Mouse (Mus musculus): ENCODE measurements around the gene Nipsnap1. TPM values are rescaled to one million over a fixed set of nuclear protein-coding genes. Genes with fewer than 3 reads are reported as not detected.

The Nipsnap1 gene
- polyA plus RNA-seq (2016; fragmentation: Nextera tagmentation; extraction: Ambion mirVana): 88.1 and 91.7 TPM in 2 replicates

DNA sequence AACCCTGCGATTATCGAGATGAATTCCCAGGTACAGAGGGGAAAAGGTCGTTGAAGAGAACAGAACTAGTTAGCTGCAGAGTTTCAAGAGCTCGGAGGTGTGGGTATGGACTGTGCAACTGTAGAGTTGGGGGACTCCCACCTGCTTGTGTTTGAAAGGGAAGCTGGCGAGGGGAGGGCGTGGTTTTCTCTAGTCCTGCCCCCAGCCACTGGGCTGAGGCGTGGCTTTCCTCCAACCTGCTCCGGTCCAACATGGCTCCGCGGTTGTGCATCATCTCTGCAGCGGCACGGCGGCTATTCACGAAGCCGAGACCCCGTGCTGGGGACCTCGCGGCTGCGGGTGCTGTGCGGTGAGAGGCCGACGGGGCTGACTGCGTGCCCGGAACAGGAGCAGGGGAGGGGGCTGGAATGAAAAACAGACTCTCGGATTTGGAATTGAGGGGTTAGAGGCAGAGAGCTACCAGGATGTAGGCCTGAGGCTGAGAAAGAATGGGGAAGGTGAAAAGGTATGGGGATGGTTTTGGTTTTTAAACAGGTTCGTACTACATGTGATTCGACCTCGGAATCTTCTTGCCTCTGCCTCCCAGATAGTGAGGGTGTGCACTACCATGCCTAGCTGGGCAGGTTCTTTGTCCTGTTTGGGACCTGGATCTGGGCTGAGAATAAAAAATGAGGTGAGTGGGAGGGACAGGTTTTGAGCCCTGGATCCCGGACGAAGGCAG lies at the start of gene Nipsnap1:
Gene Nipsnap1 (plus strand): TSS at position 197 of the 721 bp plus-strand sequence.
- DNase-seq (ENCODE audit: low spot score): peak; percentile 89
- H3K27ac ChIP-seq (replicated peaks): peak within 1 kb of the TSS; percentile 90

GRCm38 (mm10) chr11:4826152-4826778 lies 47.5 kb upstream of the Nipsnap1 start:
- H3K4me1 ChIP-seq: peaks cover 12% of the 10 kb centered on the region
- no peak for DNase-seq (ENCODE audit: low spot score)
- H3K9me3 ChIP-seq: no peaks in the 10 kb centered on the region
- WGBS: 96% methylated on average over 3 of the region's 3 CpGs
- 0 out of 2 replicates have a peak, but pooled peaks cover 6% of the 10 kb centered on the region for H3K36me3 ChIP-seq (replicated peaks)
- no peak overlapping the region for H3K4me3 ChIP-seq
- H3K27ac ChIP-seq (replicated peaks): no peak overlapping the region
- H3K27me3 ChIP-seq (replicated peaks; ENCODE audit: low read depth, poor library complexity, severe bottlenecking): no peaks in the 10 kb centered on the region

More for the DNA sequence above, at the start of gene Nipsnap1:
- peak within 1 kb of the TSS; percentile 88 for H3K4me3 ChIP-seq
- peaks cover 15% of the 10 kb centered on the region for H3K36me3 ChIP-seq (replicated peaks)
- H3K4me1 ChIP-seq: peaks cover 13% of the 10 kb centered on the region
- H3K9me3 ChIP-seq: peaks cover 4% of the 10 kb centered on the region; the same call in 1 of the 2 replicates
- WGBS: 1% methylated on average over 30 of the region's 30 CpGs
- no peaks in the 10 kb centered on the region for H3K27me3 ChIP-seq (replicated peaks; ENCODE audit: low read depth, poor library complexity, severe bottlenecking)

- Histone ChIP-seq H3K27me3 (replicated peaks; ENCODE audit: low read depth, poor library complexity, severe bottlenecking) (no peaks in the 10 kb centered on the region), H3K36me3 (replicated peaks) (0 out of 2 replicates have a peak, but pooled peaks cover 6% of the 10 kb centered on the region), H3K4me3 (no peak overlapping the region), H3K27ac (replicated peaks) (no peak overlapping the region), H3K9me3 (no peaks in the 10 kb centered on the region), H3K4me1 (peaks cover 3% of the 10 kb centered on the region; the same call in 1 of the 2 replicates)
- no peak for DNase-seq (ENCODE audit: low spot score)
These were observed 46.4 kb upstream of the Nipsnap1 start for GRCm38 (mm10) chr11:4827340-4827739.

- no peaks in the 10 kb centered on the region for H3K4me1 ChIP-seq
These were observed 45.8 kb upstream of the Nipsnap1 start for GRCm38 (mm10) chr11:4827916-4828315.

GRCm38 (mm10) chr11:4831066-4831465 lies 42.7 kb upstream of the Nipsnap1 start:
- Histone ChIP-seq H3K36me3 (replicated peaks) (0 out of 2 replicates have a peak, but pooled peaks cover 6% of the 10 kb centered on the region), H3K9me3 (no peaks in the 10 kb centered on the region), H3K27me3 (replicated peaks; ENCODE audit: low read depth, poor library complexity, severe bottlenecking) (no peaks in the 10 kb centered on the region), H3K4me1 (no peaks in the 10 kb centered on the region), H3K4me3 (no peak overlapping the region), H3K27ac (replicated peaks) (no peak overlapping the region)
- no peak for DNase-seq (ENCODE audit: low spot score)

More at GRCm38 (mm10) chr11:4827916-4828315, 45.8 kb upstream of the Nipsnap1 start:
- Histone ChIP-seq H3K27ac (replicated peaks) (no peak overlapping the region), H3K36me3 (replicated peaks) (0 out of 2 replicates have a peak, but pooled peaks cover 6% of the 10 kb centered on the region), H3K9me3 (no peaks in the 10 kb centered on the region), H3K27me3 (replicated peaks; ENCODE audit: low read depth, poor library complexity, severe bottlenecking) (no peaks in the 10 kb centered on the region), H3K4me3 (no peak overlapping the region)
- WGBS: 85% methylated on average over 2 of the region's 2 CpGs
- DNase-seq (ENCODE audit: low spot score): no peak

- no peak overlapping the region for H3K27ac ChIP-seq (replicated peaks)
These were observed 40.3 kb upstream of the Nipsnap1 start for GRCm38 (mm10) chr11:4833295-4833939.

GRCm38 (mm10) chr11:4835436-4835835 lies 38.3 kb upstream of the Nipsnap1 start:
- H3K27ac ChIP-seq (replicated peaks): no peak overlapping the region
- no peak overlapping the region for H3K4me3 ChIP-seq
- WGBS: 87% methylated on average over 6 of the region's 6 CpGs
- no peaks in the 10 kb centered on the region for H3K36me3 ChIP-seq (replicated peaks)
- H3K9me3 ChIP-seq: no peaks in the 10 kb centered on the region
- no peak for DNase-seq (ENCODE audit: low spot score)
- no peaks in the 10 kb centered on the region for H3K4me1 ChIP-seq
- no peaks in the 10 kb centered on the region for H3K27me3 ChIP-seq (replicated peaks; ENCODE audit: low read depth, poor library complexity, severe bottlenecking)

More at GRCm38 (mm10) chr11:4833295-4833939, 40.3 kb upstream of the Nipsnap1 start:
- no peak for DNase-seq (ENCODE audit: low spot score)
- Histone ChIP-seq H3K9me3 (no peaks in the 10 kb centered on the region), H3K36me3 (replicated peaks) (0 out of 2 replicates have a peak, but pooled peaks cover 6% of the 10 kb centered on the region), H3K4me3 (no peak overlapping the region), H3K4me1 (no peaks in the 10 kb centered on the region), H3K27me3 (replicated peaks; ENCODE audit: low read depth, poor library complexity, severe bottlenecking) (no peaks in the 10 kb centered on the region)
- WGBS: 85% methylated on average over 3 of the region's 3 CpGs

DNA sequence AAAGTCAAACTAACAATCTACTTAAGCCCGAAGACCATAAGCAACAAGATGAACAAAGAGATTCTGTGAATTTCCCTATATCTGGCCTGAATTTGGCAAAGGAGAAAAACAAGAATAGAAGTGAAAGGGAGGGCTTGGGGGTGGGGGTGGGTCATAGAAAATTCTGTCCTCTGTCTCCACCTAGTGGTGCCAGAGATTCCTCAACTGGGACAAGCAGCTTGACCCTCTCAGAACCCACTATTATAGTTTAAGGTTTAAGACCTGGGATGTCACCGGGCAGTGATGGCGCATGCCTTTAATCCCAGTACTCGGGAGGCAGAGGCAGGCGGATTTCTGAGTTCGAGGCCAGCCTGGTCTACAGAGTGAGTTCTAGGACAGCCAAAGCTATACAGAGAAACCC lies 37.0 kb upstream of the Nipsnap1 start:
- Histone ChIP-seq H3K9me3 (no peaks in the 10 kb centered on the region), H3K36me3 (replicated peaks) (no peaks in the 10 kb centered on the region), H3K27ac (replicated peaks) (no peak overlapping the region), H3K4me3 (no peak overlapping the region), H3K27me3 (replicated peaks; ENCODE audit: low read depth, poor library complexity, severe bottlenecking) (no peaks in the 10 kb centered on the region), H3K4me1 (no peaks in the 10 kb centered on the region)
- DNase-seq (ENCODE audit: low spot score): peak; percentile 50
- WGBS: 66% methylated on average over 6 of the region's 6 CpGs

GRCm38 (mm10) chr11:4837342-4837741 lies 36.4 kb upstream of the Nipsnap1 start:
- Histone ChIP-seq H3K36me3 (replicated peaks) (no peaks in the 10 kb centered on the region), H3K27ac (replicated peaks) (no peak overlapping the region), H3K9me3 (no peaks in the 10 kb centered on the region), H3K27me3 (replicated peaks; ENCODE audit: low read depth, poor library complexity, severe bottlenecking) (no peaks in the 10 kb centered on the region), H3K4me3 (no peak overlapping the region), H3K4me1 (no peaks in the 10 kb centered on the region)
- 83% methylated on average over 5 of the region's 5 CpGs for WGBS
- no peak for DNase-seq (ENCODE audit: low spot score)

DNA sequence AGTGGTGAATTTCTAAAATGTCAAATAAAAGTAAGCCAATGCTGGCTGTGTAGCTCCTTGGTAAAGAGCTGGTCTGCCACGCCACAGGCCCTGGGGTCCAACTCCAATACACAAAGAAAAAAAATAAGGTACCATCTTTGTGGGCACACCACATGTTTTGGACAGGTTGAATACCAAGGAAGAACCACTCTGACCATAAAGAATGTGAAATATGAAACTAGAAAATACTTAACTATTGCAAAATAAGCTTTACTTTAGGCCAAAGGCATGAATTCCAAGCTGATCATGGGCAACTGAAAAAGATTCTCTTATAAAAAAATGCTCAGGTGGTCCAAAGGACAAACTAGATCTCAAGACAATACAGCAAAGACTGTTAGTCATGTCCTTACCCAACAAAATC lies 35.5 kb upstream of the Nipsnap1 start:
- H3K9me3 ChIP-seq: no peaks in the 10 kb centered on the region
- H3K36me3 ChIP-seq (replicated peaks): peaks cover 3% of the 10 kb centered on the region; the same call in 1 of the 2 replicates
- H3K4me3 ChIP-seq: no peak overlapping the region
- no peaks in the 10 kb centered on the region for H3K4me1 ChIP-seq
- 97% methylated on average over 1 of the region's 1 CpGs for WGBS
- no peak for DNase-seq (ENCODE audit: low spot score)
- H3K27ac ChIP-seq (replicated peaks): no peak overlapping the region
- H3K27me3 ChIP-seq (replicated peaks; ENCODE audit: low read depth, poor library complexity, severe bottlenecking): no peaks in the 10 kb centered on the region

GRCm38 (mm10) chr11:4840942-4841526 lies 32.7 kb upstream of the Nipsnap1 start:
- WGBS: 78% methylated on average over 3 of the region's 3 CpGs
- no peak for DNase-seq (ENCODE audit: low spot score)
- no peaks in the 10 kb centered on the region for H3K27me3 ChIP-seq (replicated peaks; ENCODE audit: low read depth, poor library complexity, severe bottlenecking)
- no peak overlapping the region for H3K27ac ChIP-seq (replicated peaks)
- no peaks in the 10 kb centered on the region for H3K9me3 ChIP-seq
- no peaks in the 10 kb centered on the region for H3K4me1 ChIP-seq
- H3K36me3 ChIP-seq (replicated peaks): peaks cover 25% of the 10 kb centered on the region
- H3K4me3 ChIP-seq: no peak overlapping the region

DNA sequence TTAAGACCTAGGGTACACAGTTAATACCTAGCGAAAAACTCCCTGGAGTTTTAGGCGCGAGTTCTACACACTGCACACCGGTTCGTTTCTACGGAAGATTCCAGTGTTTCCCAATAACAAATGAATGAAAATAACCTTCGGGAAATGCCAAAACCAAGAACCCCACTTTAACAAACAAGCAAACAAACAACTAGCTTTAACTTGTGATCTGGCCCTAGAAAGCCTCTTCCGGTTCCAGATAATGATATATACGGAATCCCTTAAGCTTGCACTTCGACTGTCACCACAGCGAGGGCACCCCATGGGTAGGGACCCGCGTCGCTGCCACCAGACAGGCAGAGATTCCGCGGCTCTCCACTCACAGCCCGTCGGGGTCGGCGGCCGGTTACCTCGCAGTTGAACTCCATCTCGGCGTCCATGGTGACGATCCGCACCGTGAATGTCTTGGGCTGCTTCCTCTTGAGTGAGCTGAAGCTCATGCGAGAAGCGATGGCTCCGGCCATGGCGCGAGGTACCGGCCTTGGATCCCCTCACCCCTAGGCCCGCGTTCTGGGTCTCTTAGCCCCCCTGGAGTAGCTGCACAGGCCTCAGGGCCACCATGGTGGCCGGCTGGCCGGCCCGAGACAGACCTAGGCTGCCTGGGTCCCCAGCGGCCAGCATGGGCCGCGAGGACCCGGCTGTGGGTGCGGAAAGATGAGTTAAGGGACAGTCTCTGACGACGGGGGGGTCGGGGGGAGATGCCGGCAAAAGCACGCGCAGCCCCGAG lies 25.1 kb upstream of the Nipsnap1 start:
- WGBS: 1% methylated on average over 50 of the region's 50 CpGs
- H3K9me3 ChIP-seq: no peaks in the 10 kb centered on the region
- H3K36me3 ChIP-seq (replicated peaks): peaks cover 24% of the 10 kb centered on the region
- peak overlapping the region; percentile 91 for H3K27ac ChIP-seq (replicated peaks)
- H3K4me1 ChIP-seq: peaks cover 17% of the 10 kb centered on the region
- DNase-seq (ENCODE audit: low spot score): peak; percentile 67
- H3K27me3 ChIP-seq (replicated peaks; ENCODE audit: low read depth, poor library complexity, severe bottlenecking): no peaks in the 10 kb centered on the region
- peak overlapping the region; percentile 77 for H3K4me3 ChIP-seq

Data from embryonic facial prominence, embryonic 10.5 days (tissue).